Mouse (Mus musculus): ENCODE results near the gene Ccrl2. TPM values are rescaled to one million over a fixed set of nuclear protein-coding genes. Genes with fewer than 3 reads are reported as not detected.

Gene Ccrl2
- polyA plus RNA-seq (2011; ENCODE audit: insufficient read depth, insufficient read length, low read depth, missing spikeins): not detected in 2 replicates

GRCm38 (mm10) chr9:111056798-111057543 is at the start of gene Ccrl2:
Gene Ccrl2 (minus strand): TSS chr9:111057519.
- Histone ChIP-seq H3K9ac (ENCODE audit: low read depth, poor library complexity, severe bottlenecking) (no peak within 1 kb of the TSS), H3K9me3 (replicated peaks; ENCODE audit: control insufficient read depth, insufficient read depth, low read length, poor library complexity, severe bottlenecking) (no peaks in the 10 kb centered on the region), H3K4me1 (ENCODE audit: control insufficient read depth, insufficient read depth, low read length) (peaks cover 1% of the 10 kb centered on the region), H3K27ac (ENCODE audit: insufficient read depth, low read length) (no peak within 1 kb of the TSS), H3K4me3 (ENCODE audit: low read depth, low read length) (no peak within 1 kb of the TSS), H3K27me3 (ENCODE audit: control insufficient read depth, insufficient read depth, low read length, poor library complexity, severe bottlenecking) (no peaks in the 10 kb centered on the region), H3K36me3 (ENCODE audit: control insufficient read depth, insufficient read depth, low read length, poor library complexity, severe bottlenecking) (no peaks in the 10 kb centered on the region)
- no peak for TF ChIP-seq CTCF (IDR thresholded peaks at IDR 0.05; ENCODE audit: low read depth, low read length)
- no peak for TF ChIP-seq POLR2A (IDR thresholded peaks at IDR 0.05; ENCODE audit: insufficient read depth, low read length)
- no peak for TF ChIP-seq EP300 (IDR thresholded peaks at IDR 0.05; ENCODE audit: insufficient read depth, low read depth, low read length)

GRCm38 (mm10) chr9:111103893-111104292 is 46.6 kb upstream of the Ccrl2 start:
- no peak overlapping the region for H3K27ac ChIP-seq (ENCODE audit: insufficient read depth, low read length)
- H3K27me3 ChIP-seq (ENCODE audit: control insufficient read depth, insufficient read depth, low read length, poor library complexity, severe bottlenecking): no peaks in the 10 kb centered on the region
- no peak overlapping the region for H3K4me3 ChIP-seq (ENCODE audit: low read depth, low read length)
- H3K4me1 ChIP-seq (ENCODE audit: control insufficient read depth, insufficient read depth, low read length): no peaks in the 10 kb centered on the region
- H3K36me3 ChIP-seq (ENCODE audit: control insufficient read depth, insufficient read depth, low read length, poor library complexity, severe bottlenecking): no peaks in the 10 kb centered on the region
- no peaks in the 10 kb centered on the region for H3K9me3 ChIP-seq (replicated peaks; ENCODE audit: control insufficient read depth, insufficient read depth, low read length, poor library complexity, severe bottlenecking)
- H3K9ac ChIP-seq (ENCODE audit: low read depth, poor library complexity, severe bottlenecking): no peak overlapping the region
- no peak for TF ChIP-seq POLR2A (IDR thresholded peaks at IDR 0.05; ENCODE audit: insufficient read depth, low read length)
- TF ChIP-seq CTCF (IDR thresholded peaks at IDR 0.05; ENCODE audit: low read depth, low read length): no peak
- no peak for TF ChIP-seq EP300 (IDR thresholded peaks at IDR 0.05; ENCODE audit: insufficient read depth, low read depth, low read length)

- Histone ChIP-seq H3K4me1 (ENCODE audit: control insufficient read depth, insufficient read depth, low read length) (no peaks in the 10 kb centered on the region), H3K9me3 (replicated peaks; ENCODE audit: control insufficient read depth, insufficient read depth, low read length, poor library complexity, severe bottlenecking) (no peaks in the 10 kb centered on the region), H3K9ac (ENCODE audit: low read depth, poor library complexity, severe bottlenecking) (no peak overlapping the region), H3K27ac (ENCODE audit: insufficient read depth, low read length) (no peak overlapping the region), H3K36me3 (ENCODE audit: control insufficient read depth, insufficient read depth, low read length, poor library complexity, severe bottlenecking) (no peaks in the 10 kb centered on the region), H3K27me3 (ENCODE audit: control insufficient read depth, insufficient read depth, low read length, poor library complexity, severe bottlenecking) (no peaks in the 10 kb centered on the region), H3K4me3 (ENCODE audit: low read depth, low read length) (no peak overlapping the region)
- TF ChIP-seq CTCF (IDR thresholded peaks at IDR 0.05; ENCODE audit: low read depth, low read length) (no peak), EP300 (IDR thresholded peaks at IDR 0.05; ENCODE audit: insufficient read depth, low read depth, low read length) (no peak)
Measured at GRCm38 (mm10) chr9:111103293-111103692, 46.0 kb upstream of the Ccrl2 start.

GRCm38 (mm10) chr9:111100406-111100805 is 43.1 kb upstream of the Ccrl2 start:
- no peak for TF ChIP-seq EP300 (IDR thresholded peaks at IDR 0.05; ENCODE audit: insufficient read depth, low read depth, low read length)
- TF ChIP-seq CTCF (IDR thresholded peaks at IDR 0.05; ENCODE audit: low read depth, low read length): no peak
- TF ChIP-seq POLR2A (IDR thresholded peaks at IDR 0.05; ENCODE audit: insufficient read depth, low read length): no peak
- Histone ChIP-seq H3K4me1 (ENCODE audit: control insufficient read depth, insufficient read depth, low read length) (peaks cover 3% of the 10 kb centered on the region), H3K4me3 (ENCODE audit: low read depth, low read length) (no peak overlapping the region), H3K36me3 (ENCODE audit: control insufficient read depth, insufficient read depth, low read length, poor library complexity, severe bottlenecking) (no peaks in the 10 kb centered on the region), H3K27me3 (ENCODE audit: control insufficient read depth, insufficient read depth, low read length, poor library complexity, severe bottlenecking) (no peaks in the 10 kb centered on the region), H3K9me3 (replicated peaks; ENCODE audit: control insufficient read depth, insufficient read depth, low read length, poor library complexity, severe bottlenecking) (no peaks in the 10 kb centered on the region), H3K9ac (ENCODE audit: low read depth, poor library complexity, severe bottlenecking) (no peak overlapping the region), H3K27ac (ENCODE audit: insufficient read depth, low read length) (no peak overlapping the region)

GRCm38 (mm10) chr9:111097543-111097942 is 40.2 kb upstream of the Ccrl2 start:
- no peaks in the 10 kb centered on the region for H3K9me3 ChIP-seq (replicated peaks; ENCODE audit: control insufficient read depth, insufficient read depth, low read length, poor library complexity, severe bottlenecking)
- H3K36me3 ChIP-seq (ENCODE audit: control insufficient read depth, insufficient read depth, low read length, poor library complexity, severe bottlenecking): no peaks in the 10 kb centered on the region
- H3K4me3 ChIP-seq (ENCODE audit: low read depth, low read length): no peak overlapping the region
- H3K4me1 ChIP-seq (ENCODE audit: control insufficient read depth, insufficient read depth, low read length): peaks cover 3% of the 10 kb centered on the region
- H3K9ac ChIP-seq (ENCODE audit: low read depth, poor library complexity, severe bottlenecking): no peak overlapping the region
- H3K27me3 ChIP-seq (ENCODE audit: control insufficient read depth, insufficient read depth, low read length, poor library complexity, severe bottlenecking): no peaks in the 10 kb centered on the region
- TF ChIP-seq EP300 (IDR thresholded peaks at IDR 0.05; ENCODE audit: insufficient read depth, low read depth, low read length) (no peak), CTCF (IDR thresholded peaks at IDR 0.05; ENCODE audit: low read depth, low read length) (no peak), POLR2A (IDR thresholded peaks at IDR 0.05; ENCODE audit: insufficient read depth, low read length) (no peak)
- no peak overlapping the region for H3K27ac ChIP-seq (ENCODE audit: insufficient read depth, low read length)

Data from ES-Bruce4 (cell line).